Mouse (Mus musculus) neural tube, embryonic 14.5 days (tissue): ENCODE data around the gene Crip1. TPM values are rescaled to one million over a fixed set of nuclear protein-coding genes. Genes with fewer than 3 reads are reported as not detected.

ENCODE experiments used
- ATAC-seq: fragments of 200-750 bp; cut with Nextera tagmentation; 2 replicates; pipeline ENCODE4 v1.8.0; 2017; ENCODE audit warnings: low read depth, mild to moderate bottlenecking, moderate TSS enrichment, moderate library complexity
- H3K27ac ChIP-seq: fragments of 300-500 bp; sonication (generic); 2 replicates; pipeline ENCODE4 v1.5.1; 2014; ENCODE audit warnings: low read depth, mild to moderate bottlenecking, control low read depth, low read length, moderate library complexity, mixed read lengths
- H3K27me3 ChIP-seq: fragments of 300-500 bp; sonication (generic); 2 replicates; pipeline ENCODE4 v1.6.1; 2014; ENCODE audit warnings: low read length; ENCODE audit not compliant: control insufficient read depth, insufficient read depth
- H3K36me3 ChIP-seq: fragments of 300-500 bp; sonication (generic); 2 replicates; pipeline ENCODE4 v1.6.1; 2014; ENCODE audit warnings: low read length, mixed read lengths; ENCODE audit not compliant: control insufficient read depth, insufficient read depth
- H3K4me1 ChIP-seq: fragments of 300-500 bp; sonication (generic); 2 replicates; pipeline ENCODE4 v1.6.1; 2014; ENCODE audit warnings: low read length; ENCODE audit not compliant: control insufficient read depth, insufficient read depth
- H3K4me2 ChIP-seq: fragments of 300-500 bp; sonication (generic); 2 replicates; pipeline ENCODE4 v1.6.1; 2014; ENCODE audit warnings: mild to moderate bottlenecking, low read depth, low read length, control low read depth
- H3K4me3 ChIP-seq: fragments of 300-500 bp; sonication (generic); 2 replicates; pipeline ENCODE4 v1.5.1; 2014; ENCODE audit warnings: low read depth, low read length, control low read depth, mixed read lengths
- H3K9ac ChIP-seq: fragments of 300-500 bp; sonication (generic); replicated peaks from 2 replicates; pipeline ENCODE4 v1.6.1; 2014; ENCODE audit warnings: low read depth, mild to moderate bottlenecking, control low read depth, low read length, mixed read lengths
- H3K9me3 ChIP-seq: fragments of 300-500 bp; sonication (generic); 2 replicates; pipeline ENCODE4 v1.6.1; 2016; ENCODE audit warnings: low read length; ENCODE audit not compliant: control insufficient read depth
- WGBS: fragments of 180-500 bp; shearing (Covaris S2); extraction: QIAGEN DNeasy Blood & Tissue Kit; methylation state at CpG from one replicate; pipeline ENCODE4 v1.1.7; 2014; 5-methylcytosine and 5-hydroxymethylcytosine counted together
- polyA plus RNA-seq: library from polyadenylated mRNA; unstranded; fragments of >200 nt; fragmentation: Nextera tagmentation; extraction: Ambion mirVana; gene quantifications from 2 replicates; pipeline ENCODE4 v1.2.1, GENCODE M21; 2014

Gene Crip1
- polyA plus RNA-seq, 1 experiment from 2014 or later, result 11.7 TPM

GRCm38 (mm10) chr12:113136492-113137020 lies 9.6 kb upstream of the Crip1 start:
- Histone ChIP-seq H3K4me1 (peaks cover 15% of the 10 kb centered on the region; the same call in 1 of the 2 replicates), H3K9ac (no peak overlapping the region), H3K27me3 (no peaks in the 10 kb centered on the region), H3K9me3 (no peaks in the 10 kb centered on the region), H3K4me3 (no peak overlapping the region), H3K4me2 (no peak overlapping the region), H3K36me3 (peaks cover 52% of the 10 kb centered on the region), H3K27ac (no peak overlapping the region)
- 76% methylated on average over 17 of the region's 17 CpGs for WGBS
- ATAC-seq, result no peak

DNA sequence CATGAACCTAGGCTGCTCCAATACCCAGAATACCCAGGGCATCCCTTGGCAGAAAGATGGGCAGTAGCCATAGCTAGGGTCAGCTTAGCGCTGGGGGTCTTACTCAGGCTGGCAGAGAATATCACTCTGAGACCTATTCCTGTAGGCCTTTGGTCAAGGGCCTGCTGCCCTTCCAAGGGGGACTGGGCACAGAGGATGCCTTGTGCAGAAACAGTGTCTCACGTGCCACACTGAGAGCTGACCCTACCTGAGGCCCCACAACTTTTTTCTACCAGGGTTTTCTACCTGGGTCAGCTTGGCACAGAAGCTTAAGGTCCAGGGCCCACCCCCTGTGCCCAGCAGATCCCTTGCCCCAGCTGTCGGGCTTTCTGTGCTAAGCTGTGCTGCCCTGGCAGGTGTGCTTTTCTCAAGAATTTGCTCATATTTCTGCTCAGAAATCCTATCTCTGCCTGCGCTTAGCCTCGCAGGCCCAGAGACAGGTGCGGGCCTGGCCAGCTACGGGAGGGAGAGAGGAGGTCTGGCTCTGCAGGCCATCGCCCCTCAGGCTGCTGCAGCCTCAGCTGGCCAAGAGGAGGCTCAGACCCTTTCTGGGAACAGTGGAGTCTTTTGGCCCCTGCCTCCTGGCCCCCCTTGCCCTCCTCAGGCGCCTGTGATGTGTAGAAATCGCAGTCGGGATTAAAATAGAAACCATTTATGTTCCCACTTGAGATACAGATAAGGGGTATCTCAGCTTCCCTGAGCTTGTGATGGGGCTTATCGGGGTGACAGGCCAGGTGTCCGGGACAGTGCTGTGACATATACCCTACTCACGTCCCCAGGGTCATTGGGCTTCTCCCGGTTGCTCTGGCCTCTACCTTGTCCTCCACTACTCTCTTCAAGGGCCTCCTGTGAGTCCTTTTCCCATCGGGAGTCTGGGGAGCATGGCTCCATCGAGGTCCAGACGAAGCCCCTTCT lies 8.6 kb upstream of the Crip1 start:
- ATAC-seq, result no peak
- no peak overlapping the region for H3K4me3 ChIP-seq
- H3K27me3 ChIP-seq, result no peaks in the 10 kb centered on the region
- H3K27ac ChIP-seq, result no peak overlapping the region
- H3K4me1 ChIP-seq, result peaks cover 24% of the 10 kb centered on the region
- peaks cover 42% of the 10 kb centered on the region for H3K36me3 ChIP-seq
- H3K4me2 ChIP-seq, result no peak overlapping the region
- no peak overlapping the region for H3K9ac ChIP-seq
- H3K9me3 ChIP-seq, result no peaks in the 10 kb centered on the region
- WGBS, result 88% methylated on average over 18 of the region's 18 CpGs

DNA sequence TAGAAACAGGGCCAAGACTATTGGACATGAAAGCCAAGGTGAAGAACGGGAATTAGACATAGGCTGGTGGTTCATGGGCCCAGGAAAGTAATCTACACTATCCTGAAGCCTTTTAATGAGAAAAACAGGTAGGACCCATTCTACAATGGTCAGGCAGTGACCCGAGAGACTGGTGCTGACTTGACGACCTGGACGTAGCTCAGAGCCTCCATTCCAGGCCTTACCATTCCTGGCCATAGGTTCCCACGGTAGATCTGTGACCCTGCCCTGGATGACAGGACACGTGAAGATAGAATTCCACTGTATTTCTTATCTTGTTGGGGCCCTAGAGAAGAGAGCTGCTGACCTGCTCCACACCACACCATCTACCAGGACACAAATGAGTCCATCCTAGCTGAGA lies 7.8 kb upstream of the Crip1 start:
- Histone ChIP-seq H3K4me2 (no peak overlapping the region), H3K9me3 (no peaks in the 10 kb centered on the region), H3K27ac (no peak overlapping the region), H3K4me1 (peaks cover 31% of the 10 kb centered on the region), H3K4me3 (no peak overlapping the region), H3K9ac (no peak overlapping the region), H3K36me3 (peaks cover 36% of the 10 kb centered on the region), H3K27me3 (no peaks in the 10 kb centered on the region)
- WGBS, result 78% methylated on average over 6 of the region's 6 CpGs
- ATAC-seq, result no peak

DNA sequence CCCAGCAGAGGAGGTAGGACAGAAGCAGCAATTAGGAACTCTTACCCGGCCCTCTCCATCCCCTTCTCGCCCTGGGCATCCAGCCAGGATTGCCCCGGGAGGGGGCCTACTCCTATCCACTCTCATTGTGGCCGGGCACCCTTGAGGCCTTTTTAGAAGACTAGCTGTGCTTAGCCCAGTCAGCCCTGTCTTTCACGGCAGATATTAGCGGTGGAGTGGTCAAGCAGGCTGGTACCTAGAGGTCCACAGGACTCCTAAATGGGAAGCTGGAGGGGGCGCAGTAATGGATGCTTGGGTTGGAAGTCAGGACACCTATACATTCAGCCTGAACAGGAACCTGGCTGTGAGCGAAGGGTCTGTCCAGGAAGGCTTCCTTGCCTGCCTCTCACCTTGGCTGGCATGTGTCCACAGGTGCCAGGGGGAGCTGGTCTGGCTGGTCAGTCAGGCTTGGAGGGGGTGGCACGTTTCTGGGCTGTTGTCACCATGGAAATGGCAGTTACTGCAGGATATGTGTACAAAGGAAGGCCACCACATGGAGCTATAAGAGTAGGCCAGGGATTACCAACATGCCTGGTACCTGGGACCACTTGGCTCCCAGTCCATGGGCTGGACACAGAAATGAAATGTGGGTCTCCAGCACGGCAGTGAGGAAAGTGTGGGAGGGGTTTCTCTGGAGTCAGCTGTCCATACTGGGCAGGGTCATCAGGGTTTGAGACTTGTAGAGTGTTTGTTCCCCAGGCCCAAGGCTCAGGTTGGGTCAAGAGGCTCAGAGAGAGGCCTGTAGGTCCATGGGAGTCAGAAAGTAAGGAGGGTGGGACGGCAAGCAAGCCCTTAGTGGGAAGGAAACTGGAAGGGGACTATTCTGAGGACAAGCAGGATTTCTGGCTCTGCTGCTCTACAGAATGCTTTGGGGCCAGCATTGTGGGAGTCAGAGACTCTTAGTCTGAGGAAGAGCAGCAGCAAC lies 6.9 kb upstream of the Crip1 start:
- peak overlapping the region; percentile 68 for H3K9ac ChIP-seq
- ATAC-seq, result peak; percentile 3
- peaks cover 27% of the 10 kb centered on the region for H3K36me3 ChIP-seq

DNA sequence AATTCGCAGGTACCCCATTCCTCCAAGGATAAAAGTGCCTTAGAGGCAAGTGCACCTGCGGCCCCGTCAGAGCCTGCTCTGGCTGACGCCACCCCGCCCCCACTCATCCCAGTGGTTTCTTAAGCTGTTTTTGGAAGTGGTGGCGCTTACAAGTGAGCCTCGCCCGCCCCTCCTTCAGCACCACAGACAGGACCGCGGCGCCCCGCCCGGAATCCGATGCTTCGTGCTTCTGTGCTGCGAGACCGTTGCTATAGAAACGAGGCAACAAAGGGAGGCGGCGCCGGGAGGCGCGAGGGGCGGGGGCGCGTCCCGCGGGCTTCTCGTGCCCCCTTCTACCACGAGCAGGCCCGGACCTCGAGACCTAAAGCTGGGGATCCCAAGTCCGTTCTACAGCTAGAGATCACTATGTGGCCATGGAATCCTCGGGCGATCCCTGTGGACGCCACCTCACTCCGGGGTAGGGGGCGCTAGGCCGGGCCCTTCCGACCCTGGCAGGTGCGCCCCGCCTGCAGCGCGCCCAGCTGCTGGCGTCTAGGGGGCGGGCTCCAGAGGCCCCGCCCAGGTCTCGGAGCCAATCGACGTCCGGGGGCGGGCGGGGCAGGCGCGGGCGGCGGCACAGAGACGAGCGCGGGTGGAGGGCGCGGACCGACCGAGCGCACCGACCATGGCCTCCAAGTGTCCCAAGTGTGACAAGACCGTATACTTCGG lies 6.1 kb upstream of the Crip1 start, which contains the start of gene Crip2:
Gene Crip2, plus strand, starts transcription at position 329 of the 708 bp plus-strand sequence.
- H3K9me3 ChIP-seq, result no peaks in the 10 kb centered on the region
- peak within 1 kb of the TSS; percentile 71 for H3K27ac ChIP-seq
- peaks cover 22% of the 10 kb centered on the region for H3K36me3 ChIP-seq
- ATAC-seq, result peak; percentile 86
- peaks cover 31% of the 10 kb centered on the region for H3K4me1 ChIP-seq
- peak within 1 kb of the TSS; percentile 68 for H3K4me2 ChIP-seq
- peak within 1 kb of the TSS; percentile 65 for H3K4me3 ChIP-seq
- H3K27me3 ChIP-seq, result no peaks in the 10 kb centered on the region
- 0% methylated on average over 54 of the region's 68 CpGs for WGBS
- H3K9ac ChIP-seq, result peak within 1 kb of the TSS; percentile 68

More for the DNA sequence above, 6.9 kb upstream of the Crip1 start:
- Histone ChIP-seq H3K9me3 (no peaks in the 10 kb centered on the region), H3K27me3 (no peaks in the 10 kb centered on the region), H3K27ac (peak overlapping the region; percentile 71), H3K4me3 (peak overlapping the region; percentile 65), H3K4me1 (peaks cover 31% of the 10 kb centered on the region), H3K4me2 (peak overlapping the region; percentile 68)
- 32% methylated on average over 11 of the region's 11 CpGs for WGBS

DNA sequence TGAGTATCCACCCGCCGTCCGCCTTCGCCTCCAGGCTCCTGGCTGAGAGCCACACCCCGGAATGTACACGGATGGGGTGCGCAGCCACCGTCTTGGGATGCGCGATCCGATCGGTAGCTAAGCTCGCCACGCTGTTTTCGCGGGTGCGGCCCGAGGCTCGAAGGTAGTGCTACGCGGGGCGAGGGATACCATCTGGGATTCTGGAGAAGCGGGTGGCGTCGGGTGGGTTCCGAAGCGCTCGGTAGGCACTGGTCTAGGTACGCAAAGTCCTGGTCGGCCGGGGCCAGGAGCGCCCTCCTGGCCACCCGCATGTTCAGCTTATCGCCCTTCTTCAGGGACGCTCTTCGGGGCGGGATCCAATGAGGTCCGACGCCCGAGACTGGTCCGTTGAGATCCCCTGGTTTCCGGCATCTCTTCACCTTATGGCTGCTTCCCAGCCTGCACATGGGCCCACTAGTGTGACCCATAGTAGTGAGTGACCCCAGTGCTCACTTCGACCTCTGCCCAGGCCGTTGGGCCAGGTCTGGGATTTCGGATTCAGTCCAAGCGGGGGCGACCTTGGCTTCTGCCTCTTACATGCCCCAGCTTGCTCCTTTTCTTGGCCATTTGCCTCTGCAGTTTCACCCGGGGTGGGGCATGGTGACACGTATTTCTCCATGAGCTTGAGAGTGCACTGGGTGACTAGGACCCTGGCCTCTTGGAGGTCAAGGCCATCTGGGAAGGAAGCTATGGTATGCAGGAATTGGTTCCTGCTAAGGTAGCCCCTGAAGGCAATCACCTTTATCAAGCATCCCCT lies 5.3 kb upstream of the Crip1 start:
- peak overlapping the region; percentile 68 for H3K9ac ChIP-seq
- 1% methylated on average over 49 of the region's 49 CpGs for WGBS
- peak overlapping the region; percentile 65 for H3K4me3 ChIP-seq

DNA sequence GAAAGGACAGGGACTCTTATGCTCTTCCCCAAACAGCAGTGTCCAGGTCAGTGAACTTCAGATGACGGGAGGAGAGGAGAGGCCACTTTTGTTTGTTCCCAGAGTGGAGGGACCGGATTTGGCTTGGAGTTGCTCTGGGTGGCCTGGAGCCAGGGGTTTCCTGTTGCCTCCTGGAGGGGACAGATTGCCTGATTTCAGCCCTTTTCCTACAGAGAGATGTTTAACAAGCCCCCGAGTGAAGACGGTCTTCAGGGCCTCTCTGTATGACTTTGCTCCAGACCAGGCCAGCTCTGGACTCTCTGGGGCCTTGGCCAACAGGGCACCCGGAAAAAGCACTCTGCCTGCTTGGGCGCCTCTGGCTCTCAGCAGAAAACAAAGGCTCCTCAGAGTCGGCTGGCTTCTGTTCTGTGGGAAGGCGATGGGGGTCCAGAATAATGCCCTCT lies 4.6 kb upstream of the Crip1 start:
- peaks cover 10% of the 10 kb centered on the region for H3K36me3 ChIP-seq
- peak overlapping the region; percentile 64 for H3K27ac ChIP-seq
- peaks cover 33% of the 10 kb centered on the region for H3K4me1 ChIP-seq
- H3K4me2 ChIP-seq, result peak overlapping the region; percentile 68
- no peaks in the 10 kb centered on the region for H3K27me3 ChIP-seq
- no peaks in the 10 kb centered on the region for H3K9me3 ChIP-seq
- peak overlapping the region; percentile 68; the same call in 1 of the 2 replicates for H3K9ac ChIP-seq
- 24% methylated on average over 8 of the region's 8 CpGs for WGBS
- no peak for ATAC-seq
- peak overlapping the region; percentile 65 for H3K4me3 ChIP-seq

More for the DNA sequence above, 5.3 kb upstream of the Crip1 start:
- Histone ChIP-seq H3K27ac (peak overlapping the region; percentile 64), H3K9me3 (no peaks in the 10 kb centered on the region), H3K4me1 (peaks cover 31% of the 10 kb centered on the region), H3K4me2 (peak overlapping the region; percentile 68), H3K36me3 (peaks cover 15% of the 10 kb centered on the region), H3K27me3 (no peaks in the 10 kb centered on the region)
- ATAC-seq, result no peak; the same call in 1 of the 2 replicates
